Mouse (Mus musculus) liver, embryonic 13.5 days (tissue): ENCODE measurements at regions not wholly inside any gene's neighbourhood (a gene's known extent, or its start where the extent isn't known, plus 50 kb on each side); places are given as distances from the start of the nearest gene placed in this dataset.

ENCODE experiments used
- ATAC-seq: fragments of 200-750 bp; cut with Nextera tagmentation; 2 replicates; pipeline ENCODE4 v1.8.0; 2017; ENCODE audit warnings: low read depth, mild to moderate bottlenecking, moderate number of reproducible peaks, moderate library complexity
- DNase-seq: peaks from one replicate; pipeline ENCODE4 v3.0.0; 2022
- H3K27ac ChIP-seq: fragments of 300-500 bp; sonication (generic); 2 replicates; pipeline ENCODE4 v1.5.1; 2015; ENCODE audit warnings: moderate library complexity, mild to moderate bottlenecking, inconsistent platforms
- H3K27me3 ChIP-seq: fragments of 300-500 bp; sonication (generic); 2 replicates; pipeline ENCODE4 v1.6.1; 2015; ENCODE audit warnings: mild to moderate bottlenecking, inconsistent platforms
- H3K36me3 ChIP-seq: fragments of 300-500 bp; sonication (generic); 2 replicates; pipeline ENCODE4 v1.6.1; 2015; ENCODE audit warnings: mild to moderate bottlenecking, inconsistent platforms
- H3K4me1 ChIP-seq: fragments of 300-500 bp; sonication (generic); replicated peaks from 2 replicates; pipeline ENCODE4 v1.6.1; 2015; ENCODE audit warnings: inconsistent platforms
- H3K4me2 ChIP-seq: fragments of 300-500 bp; sonication (generic); 2 replicates; pipeline ENCODE4 v1.6.1; 2015; ENCODE audit warnings: inconsistent platforms, mild to moderate bottlenecking, moderate library complexity
- H3K4me3 ChIP-seq: fragments of 300-500 bp; sonication (generic); replicated peaks from 2 replicates; pipeline ENCODE4 v1.5.1; 2015; ENCODE audit warnings: mild to moderate bottlenecking, inconsistent platforms
- H3K9ac ChIP-seq: fragments of 300-500 bp; sonication (generic); 2 replicates; pipeline ENCODE4 v1.6.1; 2015; ENCODE audit warnings: mild to moderate bottlenecking, inconsistent platforms
- H3K9me3 ChIP-seq: fragments of 300-500 bp; sonication (generic); replicated peaks from 2 replicates; pipeline ENCODE4 v1.6.1; 2016; ENCODE audit warnings: inconsistent platforms
- WGBS: fragments of 180-500 bp; shearing (Covaris S2); methylation state at CpG from one replicate; pipeline ENCODE4 v1.1.7; 2015; ENCODE audit not compliant: insufficient replicate concordance; 5-methylcytosine and 5-hydroxymethylcytosine counted together

DNA sequence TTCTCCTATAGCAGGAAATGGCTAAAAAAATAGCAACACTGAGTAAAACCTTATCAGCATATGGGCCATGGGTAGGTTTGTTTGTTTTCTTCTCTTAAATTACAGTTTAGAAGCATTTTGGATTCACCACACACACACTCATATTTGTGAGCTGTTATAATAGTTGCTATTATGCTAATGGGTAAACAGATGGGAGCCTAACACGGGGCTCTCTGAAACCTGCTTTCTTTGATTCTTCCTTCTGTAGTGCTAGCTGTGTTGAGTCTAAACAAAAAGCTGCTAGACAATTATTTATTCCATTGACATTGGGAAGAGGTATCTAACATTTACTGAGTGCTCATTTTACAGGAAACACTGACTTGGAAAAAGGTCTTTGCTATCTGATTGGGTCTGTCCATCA is 356.7 kb upstream of the Dcn start:
- no peaks in the 10 kb centered on the region for H3K36me3 ChIP-seq
- H3K9ac ChIP-seq = no peak overlapping the region
- H3K4me1 ChIP-seq = no peaks in the 10 kb centered on the region
- H3K9me3 ChIP-seq = no peaks in the 10 kb centered on the region
- no peak overlapping the region for H3K4me2 ChIP-seq
- ATAC-seq (no peak), DNase-seq (no peak)
- 47% methylated on average over 1 of the region's 1 CpGs for WGBS
- no peak overlapping the region for H3K27ac ChIP-seq
- no peak overlapping the region for H3K4me3 ChIP-seq
- H3K27me3 ChIP-seq = no peaks in the 10 kb centered on the region

DNA sequence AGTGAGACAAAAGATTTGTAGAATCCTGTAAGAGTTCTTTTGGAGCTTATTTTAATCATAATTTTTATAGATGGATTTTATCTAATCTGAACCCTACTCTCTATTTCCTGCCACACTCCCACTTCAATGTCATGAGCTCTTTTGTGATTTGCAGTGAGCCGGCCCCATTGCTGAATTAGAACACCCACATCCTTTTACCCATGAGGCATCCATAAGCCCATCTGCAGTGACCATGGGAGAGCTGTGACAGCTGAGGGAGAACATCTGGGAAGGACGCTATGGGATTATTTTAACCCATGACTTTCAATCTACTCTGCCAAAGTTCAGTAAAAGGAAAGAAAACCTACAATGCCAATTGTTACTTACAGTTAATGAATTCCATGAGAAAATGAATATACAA is 337.8 kb upstream of the Dcn start:
- no peak for ATAC-seq
- no peak overlapping the region for H3K27ac ChIP-seq
- H3K4me2 ChIP-seq = no peak overlapping the region
- no peak overlapping the region for H3K9ac ChIP-seq
- H3K4me3 ChIP-seq = no peak overlapping the region
- no peaks in the 10 kb centered on the region for H3K9me3 ChIP-seq
- no peaks in the 10 kb centered on the region for H3K36me3 ChIP-seq
- H3K4me1 ChIP-seq = no peaks in the 10 kb centered on the region
- WGBS = 63% methylated on average over 2 of the region's 2 CpGs
- no peaks in the 10 kb centered on the region for H3K27me3 ChIP-seq
- DNase-seq = no peak

DNA sequence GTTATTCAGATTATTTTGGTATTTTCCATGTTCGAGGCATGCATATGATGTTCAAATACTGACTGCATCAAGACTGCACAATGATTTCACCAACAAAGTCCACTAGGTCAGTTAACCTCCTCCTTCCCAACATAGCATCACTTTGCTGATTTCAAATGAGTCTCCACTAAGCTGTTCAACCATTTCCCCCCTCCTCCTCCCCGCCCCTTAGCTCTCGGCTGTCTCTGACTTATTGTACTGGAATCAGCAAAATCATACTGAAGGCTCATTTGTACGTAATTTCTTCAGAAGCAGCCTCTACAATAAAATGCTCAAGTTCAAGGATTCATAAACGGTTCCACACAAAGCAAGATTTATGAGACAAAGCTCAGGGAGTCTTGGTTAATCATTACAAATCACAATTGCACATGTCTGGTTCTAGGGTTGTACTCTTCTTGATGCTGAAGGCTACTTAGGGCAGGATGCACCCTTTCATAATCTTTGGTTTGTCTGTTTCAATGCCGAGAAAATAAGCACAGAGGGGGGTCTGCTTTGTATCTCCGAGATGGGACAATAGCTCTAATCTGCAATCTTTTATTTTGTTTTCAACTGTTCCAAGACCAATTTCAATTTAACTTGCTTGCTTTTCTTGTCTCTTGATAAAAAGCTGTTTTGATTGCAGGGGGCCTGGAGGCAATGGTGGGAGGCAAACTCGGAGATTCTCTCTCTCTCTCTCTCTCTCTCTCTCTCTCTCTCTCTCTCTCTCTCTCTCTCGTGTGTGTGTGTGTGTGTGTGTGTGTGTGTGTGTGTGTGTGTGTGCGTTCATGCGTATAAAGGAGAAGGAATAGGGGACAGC is 320.6 kb upstream of the Dcn start:
- Histone ChIP-seq H3K4me3 (no peak overlapping the region), H3K36me3 (no peaks in the 10 kb centered on the region), H3K27me3 (no peaks in the 10 kb centered on the region), H3K27ac (no peak overlapping the region), H3K4me1 (no peaks in the 10 kb centered on the region), H3K9ac (no peak overlapping the region), H3K9me3 (no peaks in the 10 kb centered on the region), H3K4me2 (no peak overlapping the region)
- DNase-seq (no peak), ATAC-seq (no peak)
- 54% methylated on average over 10 of the region's 11 CpGs for WGBS

DNA sequence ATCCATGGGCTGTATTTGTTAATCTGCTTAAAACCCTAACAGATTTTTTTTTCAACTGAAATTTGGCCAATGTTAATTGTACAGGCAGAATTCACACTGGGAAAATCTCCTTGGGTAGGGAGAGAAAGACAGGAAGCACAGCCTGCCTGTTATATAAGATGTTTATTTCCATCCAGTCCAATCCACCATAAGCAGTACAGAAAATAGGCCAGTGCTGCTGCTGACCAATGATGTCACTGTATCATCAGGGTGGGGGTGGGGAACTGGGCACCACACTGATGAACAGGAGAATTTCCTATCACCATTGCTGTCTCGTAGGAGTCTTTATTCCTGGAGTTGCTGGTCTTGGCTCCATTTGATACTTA is 320.0 kb upstream of the Dcn start:
- Histone ChIP-seq H3K4me1 (no peaks in the 10 kb centered on the region), H3K36me3 (no peaks in the 10 kb centered on the region), H3K4me3 (no peak overlapping the region), H3K9ac (no peak overlapping the region), H3K27ac (no peak overlapping the region), H3K27me3 (no peaks in the 10 kb centered on the region), H3K4me2 (no peak overlapping the region), H3K9me3 (no peaks in the 10 kb centered on the region)
- DNase-seq (no peak), ATAC-seq (no peak)
- 78% methylated on average over 1 of the region's 1 CpGs for WGBS

DNA sequence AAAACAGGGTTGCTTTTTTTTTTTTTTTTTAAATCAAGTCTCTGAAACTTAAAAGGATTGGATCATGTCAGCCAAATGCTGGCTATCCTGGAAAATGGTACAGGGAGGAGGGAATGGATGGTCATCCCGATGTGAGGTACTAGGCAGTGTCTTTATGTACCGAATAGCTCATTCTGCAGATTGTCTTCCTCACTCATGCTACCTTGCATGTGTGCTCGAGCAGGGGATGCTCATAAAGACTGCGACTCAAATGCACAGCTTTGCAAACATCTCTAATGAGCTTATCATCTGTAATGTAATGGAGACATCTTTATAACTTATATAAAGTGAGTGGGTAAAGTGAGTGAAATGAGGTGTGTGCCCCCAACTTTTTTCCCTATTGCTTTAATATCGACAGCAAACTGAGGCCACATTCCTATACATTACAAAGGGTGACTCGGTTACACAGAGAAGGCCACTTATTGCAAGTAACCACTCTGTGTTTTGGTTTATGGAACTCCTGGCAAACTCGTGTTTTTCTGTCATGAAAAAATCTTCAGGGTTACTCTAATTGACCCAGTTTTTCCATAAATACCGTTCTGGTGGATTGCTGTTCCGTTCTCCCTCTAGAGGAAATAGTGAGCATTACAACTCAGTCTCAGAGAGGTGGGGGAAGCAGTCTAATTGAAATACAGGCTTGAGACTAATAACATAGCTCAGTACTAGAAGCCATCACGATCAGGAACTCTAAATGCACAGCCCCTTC is 319.4 kb upstream of the Dcn start:
- H3K4me2 ChIP-seq = no peak overlapping the region
- no peaks in the 10 kb centered on the region for H3K9me3 ChIP-seq
- H3K27ac ChIP-seq = no peak overlapping the region
- H3K9ac ChIP-seq = no peak overlapping the region
- H3K4me1 ChIP-seq = no peaks in the 10 kb centered on the region
- no peaks in the 10 kb centered on the region for H3K27me3 ChIP-seq
- H3K4me3 ChIP-seq = no peak overlapping the region
- no peak for DNase-seq
- H3K36me3 ChIP-seq = no peaks in the 10 kb centered on the region
- no peak for ATAC-seq
- WGBS = 42% methylated on average over 10 of the region's 10 CpGs

DNA sequence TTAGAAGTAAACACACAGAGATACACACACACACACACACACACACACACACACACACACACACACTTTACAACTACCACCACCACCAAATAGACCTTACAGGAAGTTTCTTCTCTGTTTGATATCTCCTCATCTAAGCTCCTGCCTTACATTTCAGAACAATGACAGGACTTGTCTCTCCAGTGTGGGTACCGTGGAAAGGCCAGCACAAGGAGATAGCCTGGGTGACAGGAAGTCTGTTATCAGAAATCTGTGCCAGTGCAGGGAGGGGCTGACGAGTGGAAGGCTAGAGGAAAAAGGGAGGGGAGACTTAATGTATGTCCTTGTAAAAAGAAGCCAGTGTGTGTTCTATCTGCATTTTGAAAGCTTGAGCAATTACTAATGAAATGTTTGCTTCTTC is 318.5 kb upstream of the Dcn start:
- no peak overlapping the region for H3K9ac ChIP-seq
- no peaks in the 10 kb centered on the region for H3K4me1 ChIP-seq
- H3K36me3 ChIP-seq = no peaks in the 10 kb centered on the region
- H3K9me3 ChIP-seq = no peaks in the 10 kb centered on the region
- H3K4me2 ChIP-seq = no peak overlapping the region
- 4% methylated on average over 2 of the region's 2 CpGs for WGBS
- no peak for DNase-seq
- ATAC-seq = no peak
- no peaks in the 10 kb centered on the region for H3K27me3 ChIP-seq
- no peak overlapping the region for H3K4me3 ChIP-seq
- H3K27ac ChIP-seq = no peak overlapping the region

DNA sequence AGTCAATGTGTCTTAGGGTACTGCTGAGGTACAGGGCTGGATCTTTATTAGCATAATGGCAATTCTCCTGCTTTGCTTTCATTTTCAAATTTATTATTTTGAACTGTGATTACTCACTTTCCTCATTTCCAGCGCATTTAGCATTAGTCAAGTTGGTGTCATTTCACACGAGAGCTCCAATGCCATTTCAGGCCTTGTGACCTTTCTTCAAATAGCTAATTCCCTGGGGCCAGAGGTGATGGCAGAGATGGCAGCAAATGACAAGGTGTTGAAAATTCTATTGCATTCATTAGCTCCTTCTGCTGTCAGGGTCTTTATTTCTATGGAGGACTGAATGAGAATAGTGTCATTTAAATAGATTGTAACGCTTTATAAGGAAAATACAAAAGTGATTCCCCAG is 300.9 kb upstream of the Dcn start:
- WGBS = 62% methylated on average over 3 of the region's 3 CpGs
- H3K4me1 ChIP-seq = no peaks in the 10 kb centered on the region
- no peak for ATAC-seq
- no peak overlapping the region for H3K27ac ChIP-seq
- H3K9ac ChIP-seq = no peak overlapping the region
- H3K36me3 ChIP-seq = no peaks in the 10 kb centered on the region
- H3K4me2 ChIP-seq = no peak overlapping the region
- H3K4me3 ChIP-seq = no peak overlapping the region
- H3K9me3 ChIP-seq = no peaks in the 10 kb centered on the region
- H3K27me3 ChIP-seq = no peaks in the 10 kb centered on the region
- DNase-seq = no peak

DNA sequence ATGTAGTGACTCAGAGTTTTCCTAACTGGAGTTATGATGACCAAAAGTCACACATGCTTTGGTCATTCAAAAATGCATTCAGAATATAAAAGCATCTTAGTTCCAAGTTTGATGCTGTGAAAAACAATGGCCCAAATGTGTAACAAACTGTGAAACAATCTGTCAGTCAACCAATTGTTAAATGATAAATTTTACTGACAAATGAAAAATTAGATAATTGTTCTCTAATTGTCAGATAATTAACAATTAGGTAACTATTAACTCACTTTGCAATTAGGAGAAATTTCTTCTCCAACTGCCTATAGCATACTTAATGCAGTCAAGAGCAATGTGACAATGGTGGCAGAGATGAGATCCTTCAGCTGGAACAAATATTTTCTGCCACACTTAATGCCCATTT is 289.7 kb upstream of the Dcn start:
- no peak for ATAC-seq
- Histone ChIP-seq H3K27me3 (no peaks in the 10 kb centered on the region), H3K9me3 (no peaks in the 10 kb centered on the region), H3K36me3 (no peaks in the 10 kb centered on the region), H3K4me3 (no peak overlapping the region), H3K9ac (no peak overlapping the region), H3K4me2 (no peak overlapping the region), H3K4me1 (no peaks in the 10 kb centered on the region), H3K27ac (no peak overlapping the region)
- DNase-seq = no peak

DNA sequence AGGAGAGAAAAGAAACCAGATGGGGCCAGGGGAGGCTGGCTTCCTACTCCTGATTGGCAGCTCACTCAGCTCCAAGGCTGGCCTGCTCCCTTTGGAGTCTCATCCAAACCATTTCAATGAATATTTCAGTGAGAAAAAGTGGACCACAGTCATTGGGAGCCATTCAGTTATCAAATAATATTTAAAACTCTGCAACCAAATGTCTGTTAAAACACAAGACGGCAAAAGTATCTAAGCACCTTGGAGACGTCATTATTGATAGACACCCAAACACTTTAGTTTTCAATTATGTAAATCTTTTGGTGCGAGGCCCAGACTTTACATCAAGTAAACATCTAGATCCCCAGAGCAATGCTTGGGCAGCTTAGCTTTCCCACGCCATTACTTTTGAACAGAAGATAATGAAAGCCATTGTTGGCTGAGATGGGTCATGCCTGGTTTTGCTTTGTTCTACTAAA is 268.1 kb upstream of the Dcn start:
- no peak overlapping the region for H3K4me3 ChIP-seq
- no peaks in the 10 kb centered on the region for H3K4me1 ChIP-seq
- 64% methylated on average over 4 of the region's 4 CpGs for WGBS
- ATAC-seq (no peak), DNase-seq (no peak)
- no peak overlapping the region for H3K9ac ChIP-seq
- no peak overlapping the region for H3K4me2 ChIP-seq
- H3K9me3 ChIP-seq = no peaks in the 10 kb centered on the region
- H3K36me3 ChIP-seq = no peaks in the 10 kb centered on the region
- H3K27ac ChIP-seq = no peak overlapping the region
- no peaks in the 10 kb centered on the region for H3K27me3 ChIP-seq

DNA sequence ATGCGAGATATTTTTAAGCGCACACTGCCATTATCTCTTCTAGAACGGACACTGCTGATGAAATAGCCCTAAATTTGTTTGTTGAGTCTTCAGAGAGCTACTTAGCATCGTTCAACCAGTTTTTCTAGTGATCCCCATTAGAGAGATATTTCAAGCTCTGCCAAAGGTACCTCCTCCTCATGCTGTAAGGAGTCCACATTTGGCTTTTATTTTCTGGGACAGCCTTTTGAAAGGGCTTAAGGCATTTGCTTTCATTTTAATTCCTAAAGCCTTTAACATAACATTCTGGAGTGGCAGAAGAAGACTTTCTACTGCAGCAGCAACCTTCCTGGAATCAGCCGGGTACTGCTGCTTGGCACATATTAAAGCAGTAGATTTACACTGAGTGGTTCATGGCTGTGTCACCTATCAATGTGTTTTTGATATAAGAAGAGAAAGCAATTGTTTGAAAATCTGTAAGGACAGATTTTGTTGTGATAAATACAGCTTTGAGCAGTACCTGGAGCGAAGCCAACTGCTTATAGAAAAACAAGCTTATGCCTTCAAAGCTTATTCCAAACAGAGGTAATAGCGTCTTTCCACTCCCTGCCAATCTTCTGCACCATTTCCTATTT is 267.5 kb upstream of the Dcn start:
- Histone ChIP-seq H3K4me2 (no peak overlapping the region), H3K27ac (no peak overlapping the region), H3K36me3 (no peaks in the 10 kb centered on the region), H3K4me3 (no peak overlapping the region), H3K9me3 (no peaks in the 10 kb centered on the region), H3K4me1 (no peaks in the 10 kb centered on the region), H3K27me3 (no peaks in the 10 kb centered on the region), H3K9ac (no peak overlapping the region)
- WGBS = 60% methylated on average over 7 of the region's 7 CpGs
- no peak for DNase-seq
- ATAC-seq = no peak

DNA sequence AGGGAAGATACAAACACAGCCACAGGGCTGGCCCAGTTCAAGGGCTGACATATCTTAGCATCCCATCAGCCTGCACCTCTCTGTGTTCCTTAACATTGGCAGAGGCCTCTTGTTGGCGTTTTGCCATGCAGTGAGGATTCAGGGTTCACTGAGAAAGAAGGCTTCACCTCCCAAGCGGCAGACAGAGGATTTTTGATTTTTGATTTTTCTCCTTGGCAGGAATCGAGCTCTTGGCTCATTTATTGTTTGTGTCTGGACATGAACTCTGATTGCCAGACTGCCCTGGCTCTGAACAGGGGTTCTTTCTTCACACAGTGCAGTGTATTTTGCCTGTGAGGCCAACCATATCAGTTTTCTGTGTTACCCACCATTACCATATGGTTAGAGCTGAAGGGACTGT is 259.9 kb upstream of the Dcn start:
- H3K9me3 ChIP-seq = no peaks in the 10 kb centered on the region
- 47% methylated on average over 3 of the region's 3 CpGs for WGBS
- no peak overlapping the region for H3K9ac ChIP-seq
- H3K36me3 ChIP-seq = no peaks in the 10 kb centered on the region
- no peaks in the 10 kb centered on the region for H3K27me3 ChIP-seq
- H3K4me3 ChIP-seq = no peak overlapping the region
- H3K4me1 ChIP-seq = no peaks in the 10 kb centered on the region
- DNase-seq = no peak
- no peak for ATAC-seq
- no peak overlapping the region for H3K27ac ChIP-seq
- no peak overlapping the region for H3K4me2 ChIP-seq

DNA sequence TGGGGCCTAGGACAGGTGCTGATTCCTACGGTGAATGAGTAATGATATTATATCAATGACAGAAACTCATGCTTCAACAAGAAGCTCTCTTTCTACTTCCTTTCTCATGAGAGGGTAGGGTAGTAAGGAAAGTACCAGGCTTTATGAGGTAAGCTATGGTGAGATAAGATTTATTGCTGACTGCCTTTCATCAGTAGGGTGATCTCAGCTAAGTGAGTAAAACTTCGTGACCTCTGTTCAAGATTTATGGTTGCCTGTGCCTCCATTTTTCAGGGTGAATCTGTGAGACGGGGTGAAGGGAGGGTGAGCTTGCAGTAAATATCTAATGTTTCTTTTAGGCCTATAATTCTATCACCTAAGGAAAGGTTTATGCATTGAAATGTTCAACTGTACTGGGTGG is 259.0 kb upstream of the Dcn start:
- DNase-seq (no peak), ATAC-seq (no peak)
- Histone ChIP-seq H3K27ac (no peak overlapping the region), H3K4me3 (no peak overlapping the region), H3K9ac (no peak overlapping the region), H3K4me2 (no peak overlapping the region), H3K27me3 (no peaks in the 10 kb centered on the region), H3K4me1 (no peaks in the 10 kb centered on the region), H3K36me3 (no peaks in the 10 kb centered on the region), H3K9me3 (no peaks in the 10 kb centered on the region)
- 77% methylated on average over 3 of the region's 3 CpGs for WGBS
